Comparison of ENCODE assay signal across 8 mouse cellular contexts in genomic region chr17:35720340-35720727, GRCm38 (mm10). TPM values are rescaled to one million over a fixed set of nuclear protein-coding genes. Genes with fewer than 3 reads are reported as not detected.
DNase-seq lines count a peak whose midpoint lies in the region; ATAC-seq and TF ChIP-seq lines count a peak whose summit lies in the region.

No protein-coding gene starts in this region.

- no peak for TF ChIP-seq CTCF in stomach, postnatal 0 days (IDR thresholded peaks at IDR 0.05; ENCODE audit: low read depth)

- H3K4me1 ChIP-seq in forebrain, embryonic 13.5 days: peaks cover 23% of the 10 kb centered on the region
- no peaks in the 10 kb centered on the region for H3K4me1 ChIP-seq in stomach, postnatal 0 days (replicated peaks; ENCODE audit: control insufficient read depth, insufficient read depth)

- intact Hi-C loops in heart, postnatal 25 days (cut with DNase I): no loop called here

- no peaks in the 10 kb centered on the region for H3K9me3 ChIP-seq in forebrain, embryonic 13.5 days (replicated peaks)
- no peaks in the 10 kb centered on the region for H3K9me3 ChIP-seq in stomach, postnatal 0 days (ENCODE audit: control insufficient read depth, low read length)

- H3K4me3 ChIP-seq in forebrain, embryonic 13.5 days: peak overlapping the region; percentile 4; the same call in 1 of the 2 replicates
- no peak overlapping the region for H3K4me3 ChIP-seq in stomach, postnatal 0 days (ENCODE audit: low read depth, low read length)

- peak overlapping the region; percentile 51 for H3K9ac ChIP-seq in forebrain, embryonic 13.5 days
- no peak overlapping the region for H3K9ac ChIP-seq in stomach, postnatal 0 days (ENCODE audit: low read length)

- peak; percentile 42 to 59 for DNase-seq in heart, adult 18-20 months
- DNase-seq in heart, postnatal 25 days (ENCODE audit: low spot score): no peak
- peak; percentile 37 for DNase-seq in kidney, adult 18-20 months
- peak; percentile 78 for DNase-seq in lung, postnatal 10 days
- DNase-seq in stomach, postnatal 0 days (ENCODE audit: low spot score): no peak
- no peak for DNase-seq in cerebellum, adult 8-10 months
- no peak for DNase-seq in urinary bladder, adult 2 months (ENCODE audit: low spot score)

- peak overlapping the region; percentile 84 for H3K27ac ChIP-seq in forebrain, embryonic 13.5 days
- no peak overlapping the region; the same call in 1 of the 2 replicates for H3K27ac ChIP-seq in stomach, postnatal 0 days (replicated peaks)

- 5% methylated on average over 11 of the region's 11 CpGs for WGBS in forebrain, embryonic 13.5 days
- 10% methylated on average over 10 of the region's 11 CpGs for WGBS in stomach, postnatal 0 days

- no peaks in the 10 kb centered on the region for H3K36me3 ChIP-seq in forebrain, embryonic 13.5 days (ENCODE audit: poor library complexity, severe bottlenecking)
- no peaks in the 10 kb centered on the region for H3K36me3 ChIP-seq in stomach, postnatal 0 days (ENCODE audit: control insufficient read depth, insufficient read depth, low read length)

- ATAC-seq in forebrain, embryonic 13.5 days: peak; percentile 72
- peak; percentile 45; the same call in 1 of the 2 replicates for ATAC-seq in stomach, postnatal 0 days (ENCODE audit: low FRiP score, low TSS enrichment)

- peak overlapping the region; percentile 42 for H3K4me2 ChIP-seq in forebrain, embryonic 13.5 days
- 0 out of 2 replicates have a peak overlapping the region, but pooled peaks have one; percentile 23 for H3K4me2 ChIP-seq in stomach, postnatal 0 days (replicated peaks; ENCODE audit: low read depth)

- no peaks in the 10 kb centered on the region for H3K27me3 ChIP-seq in forebrain, embryonic 13.5 days
- no peaks in the 10 kb centered on the region for H3K27me3 ChIP-seq in stomach, postnatal 0 days (ENCODE audit: control insufficient read depth, insufficient read depth, low read length)

- no peak for TF ChIP-seq EP300 in stomach, postnatal 0 days (optimal IDR thresholded peaks at IDR 0.05)

RNA-seq across cellular contexts. Expression of gene Ddr1, which starts 15.9 kb away (rescaled TPM):
- 10 to 100 TPM; 21.7 to 24.0 TPM for total RNA-seq in heart, adult 18-20 months (2021)
- total RNA-seq in heart, postnatal 25 days (2021): 10 to 100 TPM; 33.1 to 41.7 TPM
- 153 and 169 TPM in 2 replicates for polyA plus RNA-seq in forebrain, embryonic 13.5 days (2015; fragmentation: Nextera tagmentation; extraction: Ambion mirVana)
- 50.8 TPM in 2 replicates for polyA plus RNA-seq in stomach, postnatal 0 days (2015; fragmentation: Nextera tagmentation; extraction: Ambion mirVana)
- 20.2 and 28.6 TPM in 2 replicates for polyA plus RNA-seq in urinary bladder, adult 2 months (2012; rRNA removed)

RNA-seq across cellular contexts. Expression of gene Gtf2h4, which starts 46.8 kb away (rescaled TPM):
- 10 to 100 TPM; 21.3 to 23.5 TPM for total RNA-seq in heart, adult 18-20 months (2021)
- total RNA-seq in heart, postnatal 25 days (2021): 10 to 100 TPM; 17.5 to 18.3 TPM
- 36.3 and 42.6 TPM in 2 replicates for polyA plus RNA-seq in forebrain, embryonic 13.5 days (2015; fragmentation: Nextera tagmentation; extraction: Ambion mirVana)
- 20.7 and 20.8 TPM in 2 replicates for polyA plus RNA-seq in stomach, postnatal 0 days (2015; fragmentation: Nextera tagmentation; extraction: Ambion mirVana)
- polyA plus RNA-seq in urinary bladder, adult 2 months (2012; rRNA removed): 19.8 and 22.4 TPM in 2 replicates

RNA-seq across cellular contexts. Expression of gene Vars2, which starts 52.9 kb away (rescaled TPM):
- 10 to 100 TPM; 27.6 to 28.9 TPM for total RNA-seq in heart, adult 18-20 months (2021)
- 10 to 100 TPM; 32.3 TPM for total RNA-seq in heart, postnatal 25 days (2021)
- 12.7 and 17.0 TPM in 2 replicates for polyA plus RNA-seq in forebrain, embryonic 13.5 days (2015; fragmentation: Nextera tagmentation; extraction: Ambion mirVana)
- polyA plus RNA-seq in stomach, postnatal 0 days (2015; fragmentation: Nextera tagmentation; extraction: Ambion mirVana): 10.3 and 10.6 TPM in 2 replicates
- polyA plus RNA-seq in urinary bladder, adult 2 months (2012; rRNA removed): 21.3 and 21.8 TPM in 2 replicates

Comparison
In these comparisons a context has a peak if more than half of its experiments do, and no peak if none do; other contexts are left out.
1. DNase-seq: peak in heart, adult 18-20 months (2 of 2), kidney, adult 18-20 months (single experiment) and lung, postnatal 10 days (single experiment); none in heart, postnatal 25 days (single experiment), stomach, postnatal 0 days (single experiment), cerebellum, adult 8-10 months (single experiment) and urinary bladder, adult 2 months (single experiment).